Comparison of ENCODE assay signal across 8 mouse cellular contexts in genomic region chr10:68724361-68724720, GRCm38 (mm10). TPM values are rescaled to one million over a fixed set of nuclear protein-coding genes. Genes with fewer than 3 reads are reported as not detected.
DNase-seq lines count a peak whose midpoint lies in the region; ATAC-seq and TF ChIP-seq lines count a peak whose summit lies in the region.

No protein-coding gene starts in this region.

- peaks cover 9% of the 10 kb centered on the region for H3K27me3 ChIP-seq in heart, embryonic 12.5 days (replicated peaks)
- H3K27me3 ChIP-seq in forebrain, embryonic 14.5 days (replicated peaks; ENCODE audit: control insufficient read depth, insufficient read depth, low read length), result no peaks in the 10 kb centered on the region
- H3K27me3 ChIP-seq in intestine, postnatal 0 days (replicated peaks; ENCODE audit: control insufficient read depth, insufficient read depth, low read length), result no peaks in the 10 kb centered on the region

- peaks cover 15% of the 10 kb centered on the region for H3K4me1 ChIP-seq in heart, embryonic 12.5 days (replicated peaks)
- H3K4me1 ChIP-seq in forebrain, embryonic 14.5 days (ENCODE audit: control insufficient read depth, insufficient read depth, low read length), result peaks cover 4% of the 10 kb centered on the region
- 0 out of 2 replicates have a peak, but pooled peaks cover 3% of the 10 kb centered on the region for H3K4me1 ChIP-seq in intestine, postnatal 0 days (replicated peaks; ENCODE audit: control insufficient read depth, insufficient read depth, low read length)

- H3K4me2 ChIP-seq in heart, embryonic 12.5 days, result peak overlapping the region; percentile 96
- H3K4me2 ChIP-seq in forebrain, embryonic 14.5 days (ENCODE audit: low read length), result peak overlapping the region; percentile 84
- H3K4me2 ChIP-seq in intestine, postnatal 0 days (replicated peaks; ENCODE audit: low read depth), result peak overlapping the region; percentile 81

- no peak overlapping the region for H3K27ac ChIP-seq in heart, embryonic 12.5 days (ENCODE audit: poor library complexity, severe bottlenecking)
- H3K27ac ChIP-seq in forebrain, embryonic 14.5 days (ENCODE audit: low read depth, low read length), result no peak overlapping the region
- no peak overlapping the region for H3K27ac ChIP-seq in intestine, postnatal 0 days (ENCODE audit: low read depth, low read length)

- WGBS in heart, embryonic 12.5 days, result 1% methylated on average over 11 of the region's 11 CpGs
- 0% methylated on average over 11 of the region's 11 CpGs for WGBS in forebrain, embryonic 14.5 days
- 1% methylated on average over 11 of the region's 11 CpGs for WGBS in intestine, postnatal 0 days

- no peak for DNase-seq in heart, adult 8-10 months (ENCODE audit: low spot score)
- peak; percentile 19 for DNase-seq in R1 (ENCODE audit: low read depth, low spot score)
- DNase-seq in forebrain, embryonic 14.5 days (ENCODE audit: low spot score), result peak; percentile 34
- peak; percentile 24 for DNase-seq in lung, postnatal 10 days
- DNase-seq in retina, embryonic 14.5 days (ENCODE audit: low spot score), result peak; percentile 48
- no peak for DNase-seq in layer of hippocampus, adult 9-11 months

- no peaks in the 10 kb centered on the region for H3K9me3 ChIP-seq in heart, embryonic 12.5 days (replicated peaks)
- no peaks in the 10 kb centered on the region for H3K9me3 ChIP-seq in forebrain, embryonic 14.5 days (replicated peaks; ENCODE audit: control insufficient read depth, low read length)
- no peaks in the 10 kb centered on the region for H3K9me3 ChIP-seq in intestine, postnatal 0 days (ENCODE audit: control insufficient read depth)

- ATAC-seq in heart, embryonic 12.5 days (ENCODE audit: insufficient number of reproducible peaks, low FRiP score), result peak; percentile 42; the same call in 1 of the 2 replicates
- ATAC-seq in forebrain, embryonic 14.5 days, result peak; percentile 72
- no peak for ATAC-seq in intestine, postnatal 0 days

- H3K4me3 ChIP-seq in heart, embryonic 12.5 days, result peak overlapping the region; percentile 60
- H3K4me3 ChIP-seq in forebrain, embryonic 14.5 days (ENCODE audit: low read depth, low read length), result peak overlapping the region; percentile 42
- peak overlapping the region; percentile 50 for H3K4me3 ChIP-seq in intestine, postnatal 0 days (ENCODE audit: low read depth, low read length)

- no peak for TF ChIP-seq CTCF in intestine, postnatal 0 days (IDR thresholded peaks at IDR 0.05; ENCODE audit: low read depth)

- no peaks in the 10 kb centered on the region for H3K36me3 ChIP-seq in heart, embryonic 12.5 days
- H3K36me3 ChIP-seq in forebrain, embryonic 14.5 days (ENCODE audit: control insufficient read depth, insufficient read depth, low read length), result no peaks in the 10 kb centered on the region
- H3K36me3 ChIP-seq in intestine, postnatal 0 days (ENCODE audit: control insufficient read depth, insufficient read depth), result no peaks in the 10 kb centered on the region

- H3K9ac ChIP-seq in heart, embryonic 12.5 days, result peak overlapping the region; percentile 72
- H3K9ac ChIP-seq in forebrain, embryonic 14.5 days (ENCODE audit: low read length), result peak overlapping the region; percentile 52
- 0 out of 2 replicates have a peak overlapping the region, but pooled peaks have one; percentile 34 for H3K9ac ChIP-seq in intestine, postnatal 0 days (ENCODE audit: low read depth, low read length)

RNA-seq across cellular contexts. Expression of gene Tmem26, which starts 0.9 kb away (rescaled TPM):
- polyA plus RNA-seq in heart, embryonic 12.5 days (2016; fragmentation: Nextera tagmentation; extraction: Ambion mirVana), result 6.3 and 6.8 TPM in 2 replicates
- total RNA-seq in heart, adult 8-10 months (2022), result under 1 TPM; 0.12 to 0.52 (median 0.37) TPM
- 2.7 and 3.3 TPM in 2 replicates for polyA plus RNA-seq in forebrain, embryonic 14.5 days (2014; fragmentation: Nextera tagmentation; extraction: Ambion mirVana)
- 3.8 and 4.6 TPM in 2 replicates for polyA plus RNA-seq in intestine, postnatal 0 days (2015; fragmentation: Nextera tagmentation; extraction: Ambion mirVana)

Comparison
In these comparisons a context has a peak if more than half of its experiments do, and no peak if none do; other contexts are left out.
1. DNase-seq: peak in R1 (single experiment), forebrain, embryonic 14.5 days (single experiment), lung, postnatal 10 days (single experiment) and retina, embryonic 14.5 days (single experiment); none in heart, adult 8-10 months (single experiment) and layer of hippocampus, adult 9-11 months (single experiment).
2. Peak in every context shown above with its lines, with median percentiles within 50 percentile points of each other: H3K4me2 ChIP-seq, H3K4me3 ChIP-seq and H3K9ac ChIP-seq.